Mouse (Mus musculus) cerebellum, adult 11-12 months (tissue): Measurements from ENCODE around the gene Spata32.
A peak's percentile ranks its signal among the peaks of the same experiment; 100 is the strongest.

Source experiments
- DNase-seq: peaks from one replicate; pipeline ENCODE4 v3.0.0; 2022

Spata32 gene

DNA sequence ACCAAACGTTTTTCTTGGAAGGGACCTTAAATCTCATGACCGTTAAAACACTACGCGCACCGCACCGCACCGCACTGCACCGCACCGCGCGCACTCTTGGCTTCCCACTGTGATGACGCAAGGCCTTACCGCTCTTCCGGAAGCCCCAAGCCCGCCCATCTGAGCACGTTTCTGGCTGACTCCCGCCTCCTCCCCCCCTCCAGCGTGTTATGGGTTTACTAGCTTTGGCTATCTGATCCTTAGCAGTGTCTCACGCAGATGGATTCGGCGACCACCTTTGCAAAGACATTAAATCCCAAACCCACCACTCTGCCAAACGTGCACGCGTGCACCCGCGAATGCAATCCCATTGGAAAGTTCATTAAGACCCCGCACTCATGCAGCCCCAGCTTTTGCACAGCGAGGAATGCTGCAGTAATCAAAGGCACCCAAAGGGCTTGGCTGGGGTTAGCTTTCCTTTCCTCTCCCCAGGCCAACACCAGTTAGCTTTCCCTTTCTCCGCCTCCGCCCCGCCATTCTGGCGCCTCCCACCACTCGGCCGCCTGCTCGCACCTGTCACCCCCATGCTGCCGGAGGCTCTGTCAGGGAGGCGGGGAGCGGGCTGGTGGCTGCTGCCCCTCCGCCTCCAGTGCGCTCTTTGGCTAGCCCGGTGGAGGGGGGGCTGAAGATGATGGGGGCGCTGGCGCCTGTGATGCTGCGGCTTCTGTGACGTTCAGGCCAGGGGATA is at the start of gene Spata32:
Gene Spata32 (minus strand): TSS at position 643 of the 727 bp plus-strand sequence.
- peak; percentile 88 for DNase-seq

GRCm38 (mm10) chr11:103267346-103268219 is 49.4 kb upstream of the Spata32 start, which contains the start of gene Map3k14:
Gene Map3k14 (minus strand): TSS chr11:103267472.
- DNase-seq = peak; percentile 100

DNA sequence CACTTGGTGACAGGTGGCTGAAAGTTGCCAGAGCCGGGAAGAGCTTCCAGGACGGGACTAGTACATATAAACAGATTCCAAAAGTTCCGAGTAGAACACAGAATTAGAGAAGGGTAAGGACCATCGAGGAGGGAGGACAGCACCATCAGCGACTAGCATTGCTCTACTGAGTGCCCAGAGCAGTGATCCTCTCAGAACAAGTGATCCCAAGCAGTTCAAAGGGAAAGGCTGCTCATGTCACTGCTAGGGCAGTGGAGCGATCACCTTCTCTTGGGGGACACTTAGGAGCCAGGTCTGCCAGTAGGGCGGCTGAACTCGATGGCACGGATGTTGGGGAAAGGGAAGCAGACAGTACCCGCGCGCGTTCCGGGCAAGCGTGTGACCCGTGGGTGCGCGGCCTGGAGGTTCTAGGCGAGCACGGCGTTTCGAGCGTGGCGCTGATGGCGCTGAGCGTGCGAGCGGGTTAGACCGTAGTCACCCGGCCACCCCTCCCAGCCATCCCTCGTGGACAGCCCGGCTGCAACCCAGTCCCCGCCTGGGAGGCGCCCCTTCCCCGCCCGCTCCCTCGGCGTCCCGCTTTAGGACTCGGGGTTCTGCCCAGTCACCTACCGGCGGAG is 48.6 kb upstream of the Spata32 start:
- no peak for DNase-seq

DNA sequence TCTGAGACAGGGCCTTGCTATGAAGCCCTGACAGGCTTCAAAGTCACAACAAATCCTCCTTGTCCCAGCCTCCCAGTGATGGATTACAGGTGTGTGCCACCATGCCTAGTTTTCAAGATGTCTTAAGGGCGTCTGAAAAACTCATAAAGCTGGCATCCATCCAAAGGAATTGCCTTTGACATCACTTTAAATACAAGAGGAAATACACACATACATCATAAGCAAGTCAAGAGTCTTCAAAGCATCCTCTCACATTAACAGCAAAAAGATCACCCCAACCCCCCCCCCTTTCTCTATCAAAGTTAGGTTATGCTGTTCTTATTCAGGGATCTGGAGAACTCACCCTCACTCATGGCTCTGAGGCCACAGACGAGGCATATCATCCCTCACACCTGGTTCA is 47.6 kb upstream of the Spata32 start:
- DNase-seq = no peak

- no peak for DNase-seq
Measured at GRCm38 (mm10) chr11:103265211-103265610, 47.0 kb upstream of the Spata32 start.

GRCm38 (mm10) chr11:103264427-103265005 is 46.3 kb upstream of the Spata32 start:
- DNase-seq = no peak

GRCm38 (mm10) chr11:103263551-103263950 is 45.3 kb upstream of the Spata32 start:
- no peak for DNase-seq

GRCm38 (mm10) chr11:103262412-103263267 is 44.4 kb upstream of the Spata32 start:
- no peak for DNase-seq

GRCm38 (mm10) chr11:103261671-103262411 is 43.6 kb upstream of the Spata32 start:
- no peak for DNase-seq

DNA sequence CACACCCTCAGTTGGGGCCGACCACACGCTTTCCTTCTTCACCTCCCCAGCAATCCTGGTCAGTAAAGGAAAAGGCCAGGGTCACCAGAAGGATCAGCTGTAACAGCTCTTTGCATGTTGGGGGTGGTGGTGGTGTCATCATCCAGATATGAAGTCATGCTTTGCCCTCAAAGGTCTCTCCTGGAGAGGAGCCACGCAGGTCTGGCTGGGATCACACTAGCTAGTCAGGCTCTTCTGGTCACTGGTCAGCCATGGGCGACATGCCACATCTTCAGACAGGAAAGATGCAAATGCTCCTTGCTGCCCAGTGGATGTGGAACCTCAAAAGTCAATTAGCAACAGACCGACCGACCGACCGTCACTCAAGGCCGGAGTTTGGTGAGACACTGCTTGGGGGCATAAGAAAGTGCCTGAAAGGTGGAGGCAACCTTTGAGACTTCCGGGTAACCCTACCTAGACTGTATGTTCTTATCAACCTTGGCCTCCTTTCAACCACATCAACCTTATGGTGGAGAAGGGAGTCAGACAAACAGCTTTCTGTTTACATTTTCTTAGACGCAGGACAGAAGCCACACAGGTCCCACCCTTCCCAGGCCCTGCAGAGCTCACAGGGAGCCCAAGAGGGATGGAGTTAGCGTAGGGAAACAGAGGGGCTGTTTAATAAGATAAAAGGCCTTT is 42.4 kb upstream of the Spata32 start:
- DNase-seq = no peak

DNA sequence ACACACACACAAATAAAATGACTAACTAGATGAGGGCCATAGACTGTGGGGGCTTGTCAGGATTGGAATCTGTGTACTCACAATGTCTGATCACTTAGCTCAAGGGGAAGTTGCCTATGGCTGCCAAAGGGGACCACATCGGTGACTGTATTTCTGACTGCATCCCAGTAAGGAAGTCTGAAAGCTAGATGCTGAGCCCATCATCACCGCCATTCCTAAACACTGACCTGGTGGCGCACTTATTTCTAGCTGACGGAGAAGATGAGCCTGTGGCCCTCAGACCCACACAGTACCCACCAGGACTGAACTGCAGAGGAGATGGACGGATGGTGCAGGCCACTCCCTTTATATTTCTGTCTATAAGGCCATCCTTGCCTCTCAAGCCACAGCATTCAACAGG is 41.8 kb upstream of the Spata32 start:
- no peak for DNase-seq

DNA sequence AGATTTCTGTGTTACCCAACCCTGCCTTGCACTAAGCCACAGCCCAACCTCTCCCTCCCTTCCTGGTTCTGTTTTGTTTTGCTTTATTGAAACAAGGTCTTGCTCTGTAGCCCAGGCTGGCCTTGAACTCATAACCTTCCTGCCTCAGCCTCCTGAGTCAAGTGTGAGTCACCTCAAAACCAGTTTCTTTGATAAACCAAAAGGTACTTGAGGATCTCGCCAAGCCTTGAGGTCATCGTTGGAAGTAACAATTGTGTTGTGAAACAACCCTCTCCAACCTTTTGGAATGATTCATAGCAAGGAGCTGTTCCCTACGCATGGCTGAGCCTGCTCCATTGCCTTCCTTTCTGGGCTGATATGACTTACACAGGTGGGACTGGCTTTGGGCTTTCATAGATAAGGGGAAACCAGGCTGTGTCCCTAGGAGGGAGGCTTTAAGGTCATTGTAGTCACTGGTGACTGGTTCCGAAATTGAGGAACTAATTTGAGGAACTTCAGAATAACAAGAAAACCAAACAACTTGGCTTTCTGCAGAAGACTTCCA is 39.8 kb upstream of the Spata32 start:
- DNase-seq = no peak

DNA sequence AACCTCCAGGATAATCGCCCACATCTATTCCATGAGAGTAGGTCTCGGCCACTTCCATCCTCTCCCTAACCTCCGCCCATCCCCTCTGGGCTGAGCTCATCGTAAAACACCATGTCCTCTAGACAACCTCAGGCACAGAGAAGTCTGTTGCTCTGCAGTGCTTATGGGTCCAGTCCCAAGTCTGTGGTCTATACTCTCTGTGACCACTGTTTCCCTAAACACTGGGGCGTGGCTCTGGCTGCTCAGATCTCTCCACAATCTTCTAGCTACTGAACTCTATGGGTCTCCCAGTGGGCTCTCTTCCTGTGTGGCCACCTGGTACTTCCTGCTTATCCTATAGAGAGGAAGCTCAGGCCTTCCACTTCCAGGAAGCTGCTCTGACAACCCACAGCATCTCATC is 35.4 kb upstream of the Spata32 start:
- no peak for DNase-seq

DNA sequence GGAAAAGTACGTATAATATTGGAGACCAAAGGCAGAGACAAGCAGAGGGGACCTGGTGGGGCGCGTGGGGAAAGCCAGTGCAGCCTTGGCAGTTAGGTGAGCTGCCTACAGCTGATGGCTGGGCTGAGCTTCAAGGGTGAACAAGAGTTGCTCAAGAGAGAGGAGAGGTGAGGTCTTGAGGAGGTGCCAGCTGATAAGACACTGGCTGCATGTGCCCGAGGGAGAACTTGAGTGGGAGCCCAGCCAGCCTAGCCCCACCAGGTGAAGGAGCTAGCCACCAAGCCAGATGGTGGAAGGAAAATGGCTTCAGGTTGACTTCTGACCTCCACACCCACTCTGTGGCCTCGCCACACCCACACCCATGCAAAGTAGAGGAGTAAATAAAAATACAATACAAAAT is 34.1 kb upstream of the Spata32 start:
- no peak for DNase-seq

GRCm38 (mm10) chr11:103250324-103250723 is 32.1 kb upstream of the Spata32 start:
- DNase-seq = no peak

DNA sequence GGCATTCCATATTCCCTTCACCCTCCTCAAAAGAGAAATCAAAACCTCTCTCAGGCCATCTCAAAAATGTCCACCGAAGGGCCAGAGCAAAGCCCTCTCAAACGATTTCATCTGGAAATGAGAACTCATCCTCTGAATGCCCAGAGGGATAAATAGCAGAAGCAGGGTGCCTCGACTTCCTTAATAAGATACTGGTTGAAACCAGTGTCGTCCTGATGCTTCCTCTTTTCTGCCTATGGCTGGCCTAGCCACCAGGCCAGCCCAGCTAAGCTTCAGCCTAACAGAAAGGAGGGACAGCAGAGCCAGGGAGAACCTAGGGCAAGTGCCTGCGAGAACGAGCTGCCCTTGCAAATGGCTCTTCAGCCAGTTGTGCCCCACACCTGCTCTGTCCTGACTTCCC is 31.3 kb upstream of the Spata32 start:
- no peak for DNase-seq

GRCm38 (mm10) chr11:103248837-103249236 is 30.6 kb upstream of the Spata32 start:
- no peak for DNase-seq

DNA sequence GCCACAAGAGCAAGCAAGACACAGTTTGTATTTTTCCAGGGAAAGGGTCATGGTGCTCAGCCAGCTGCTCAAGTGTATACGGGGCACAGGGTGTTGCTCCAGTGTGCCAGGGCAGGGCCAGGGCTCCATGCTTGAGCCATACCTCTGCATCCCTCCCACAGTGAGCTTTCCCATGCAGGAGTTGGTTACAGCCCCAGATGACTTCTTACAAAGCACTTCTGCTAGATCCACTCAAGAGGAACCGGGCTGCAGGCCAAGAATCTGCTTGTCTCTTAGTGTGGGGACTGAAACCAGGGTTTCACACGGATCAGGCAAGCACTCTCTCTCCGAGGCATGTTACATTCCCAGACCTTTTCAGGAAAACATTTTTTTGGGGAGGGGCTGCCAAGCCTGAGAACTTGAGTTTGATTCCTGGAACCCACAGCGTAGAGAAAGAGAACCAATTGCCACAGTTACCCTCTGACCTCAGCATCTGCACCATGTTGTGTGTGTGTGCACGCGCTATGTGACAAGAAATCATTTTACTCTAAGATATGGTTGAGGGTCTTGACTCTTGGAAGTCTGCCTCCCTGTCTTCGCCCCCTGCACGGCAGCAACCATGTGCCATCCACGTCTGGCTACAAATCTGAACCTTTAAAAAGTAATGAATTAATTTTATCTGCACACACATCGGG is 29.4 kb upstream of the Spata32 start:
- peak; percentile 61 for DNase-seq

DNA sequence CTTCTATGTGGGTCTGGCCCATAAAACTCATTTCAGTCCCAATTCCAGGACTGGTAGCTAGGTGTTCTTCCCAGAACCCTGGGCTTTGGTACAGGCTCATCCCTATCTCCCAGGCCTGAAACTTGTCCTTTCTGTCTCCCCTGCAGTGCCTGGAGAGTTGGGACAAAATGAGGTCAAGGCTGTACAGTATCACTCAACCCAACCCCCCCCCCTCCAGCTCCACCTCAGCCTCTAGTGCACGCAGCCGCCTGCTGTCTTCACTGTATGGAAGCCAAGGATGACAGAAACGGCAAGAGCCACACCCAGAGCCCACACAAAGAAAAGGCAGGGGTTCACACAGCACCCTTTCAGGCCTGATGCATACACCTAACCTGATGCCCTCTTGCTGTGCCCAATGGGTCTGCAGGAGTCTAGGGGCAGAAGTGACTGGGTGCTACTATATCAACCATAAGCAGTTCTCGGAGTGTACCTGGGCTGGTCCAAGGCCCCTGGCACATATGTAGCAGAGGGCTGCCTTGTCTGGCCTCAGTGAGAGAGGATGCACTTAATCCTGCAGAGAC is 28.6 kb upstream of the Spata32 start:
- no peak for DNase-seq
